Comparison of ENCODE assay signal across 13 mouse cellular contexts in genomic region chr2:28597733-28598547, GRCm38 (mm10). TPM values are rescaled to one million over a fixed set of nuclear protein-coding genes. Genes with fewer than 3 reads are reported as not detected.
DNase-seq lines count a peak whose midpoint lies in the region; ATAC-seq lines count a peak whose summit lies in the region.
"Had no signal": no experiment of that assay in that cellular context is flagged by ENCODE, and none has a peak within 500 bp of the region (broad histone marks: within the 10 kb centered on the region; RNA-seq: fewer than 3 reads in every experiment).

No protein-coding gene starts in this region.

- H3K9me3 ChIP-seq in heart, embryonic 11.5 days (replicated peaks; ENCODE audit: control insufficient read depth, low read length), result no peaks in the 10 kb centered on the region
- H3K9me3 ChIP-seq in midbrain, embryonic 13.5 days, result no peaks in the 10 kb centered on the region
- H3K9me3 ChIP-seq in midbrain, embryonic 14.5 days (ENCODE audit: control insufficient read depth, low read length), result no peaks in the 10 kb centered on the region
- H3K9me3 ChIP-seq in hindbrain, embryonic 15.5 days, result no peaks in the 10 kb centered on the region
- H3K9me3 ChIP-seq: forebrain, embryonic 12.5 days had no signal

- 48% methylated on average over 7 of the region's 7 CpGs for WGBS in heart, embryonic 11.5 days (ENCODE audit: insufficient replicate concordance)
- WGBS in midbrain, embryonic 13.5 days, result 76% methylated on average over 7 of the region's 7 CpGs
- WGBS in midbrain, embryonic 14.5 days, result 67% methylated on average over 7 of the region's 7 CpGs
- 68% methylated on average over 7 of the region's 7 CpGs for WGBS in hindbrain, embryonic 15.5 days

- H3K4me2 ChIP-seq in heart, embryonic 11.5 days, result peak overlapping the region; percentile 23; the same call in 1 of the 2 replicates
- H3K4me2 ChIP-seq in midbrain, embryonic 13.5 days (replicated peaks), result no peak overlapping the region
- no peak overlapping the region for H3K4me2 ChIP-seq in midbrain, embryonic 14.5 days (ENCODE audit: low read length)
- no peak overlapping the region for H3K4me2 ChIP-seq in hindbrain, embryonic 15.5 days
- H3K4me2 ChIP-seq: forebrain, embryonic 12.5 days had no signal

- no peaks in the 10 kb centered on the region for H3K36me3 ChIP-seq in heart, embryonic 11.5 days (ENCODE audit: control insufficient read depth, insufficient read depth, low read length)
- H3K36me3 ChIP-seq in midbrain, embryonic 13.5 days, result no peaks in the 10 kb centered on the region
- no peaks in the 10 kb centered on the region for H3K36me3 ChIP-seq in midbrain, embryonic 14.5 days (ENCODE audit: control insufficient read depth, insufficient read depth, low read length)
- H3K36me3 ChIP-seq in hindbrain, embryonic 15.5 days, result no peaks in the 10 kb centered on the region
- H3K36me3 ChIP-seq: forebrain, embryonic 12.5 days had no signal

- peaks cover 35% of the 10 kb centered on the region for H3K4me1 ChIP-seq in heart, embryonic 11.5 days (ENCODE audit: control insufficient read depth, insufficient read depth, low read length)
- peaks cover 10% of the 10 kb centered on the region for H3K4me1 ChIP-seq in midbrain, embryonic 13.5 days (replicated peaks)
- no peaks in the 10 kb centered on the region for H3K4me1 ChIP-seq in midbrain, embryonic 14.5 days (ENCODE audit: control insufficient read depth, insufficient read depth, low read length)
- no peaks in the 10 kb centered on the region; the same call in 1 of the 2 replicates for H3K4me1 ChIP-seq in hindbrain, embryonic 15.5 days (replicated peaks)

- DNase-seq in heart, adult 8-10 months (ENCODE audit: low spot score), result no peak
- no peak for DNase-seq in midbrain, embryonic 14.5 days
- peak; percentile 64 to 72 for DNase-seq in spleen, postnatal 4 days (ENCODE audit: low spot score in 2 of 2)
- DNase-seq in urinary bladder, postnatal 25 days (ENCODE audit: low spot score), result no peak
- DNase-seq in gastrocnemius, adult 18-20 months (ENCODE audit: low spot score), result no peak
- DNase-seq: B cell, adult 2 months; cerebellum, adult 11 months; heart, postnatal 10 days had no signal

- H3K27me3 ChIP-seq in heart, embryonic 11.5 days (ENCODE audit: control insufficient read depth, insufficient read depth, low read length), result no peaks in the 10 kb centered on the region; the same call in 1 of the 2 replicates
- H3K27me3 ChIP-seq in midbrain, embryonic 13.5 days, result no peaks in the 10 kb centered on the region; the same call in 1 of the 2 replicates
- no peaks in the 10 kb centered on the region for H3K27me3 ChIP-seq in midbrain, embryonic 14.5 days (ENCODE audit: control insufficient read depth, insufficient read depth, low read length)
- H3K27me3 ChIP-seq in hindbrain, embryonic 15.5 days, result no peaks in the 10 kb centered on the region; the same call in 1 of the 2 replicates

- ATAC-seq in heart, embryonic 11.5 days (replicated peaks; ENCODE audit: insufficient number of reproducible peaks, low FRiP score, low TSS enrichment), result peak; percentile 86
- 0 out of 2 replicates have a peak, but pooled peaks have one; percentile 53 for ATAC-seq in midbrain, embryonic 13.5 days
- ATAC-seq in midbrain, embryonic 14.5 days (ENCODE audit: low FRiP score, low TSS enrichment), result no peak
- ATAC-seq in hindbrain, embryonic 15.5 days (ENCODE audit: low FRiP score, low read depth), result peak; percentile 48; the same call in 1 of the 2 replicates

- H3K27ac ChIP-seq in heart, embryonic 11.5 days (ENCODE audit: low read depth, low read length), result peak overlapping the region; percentile 57
- no peak overlapping the region; the same call in 1 of the 2 replicates for H3K27ac ChIP-seq in midbrain, embryonic 13.5 days
- H3K27ac ChIP-seq in midbrain, embryonic 14.5 days (replicated peaks; ENCODE audit: low read depth, low read length), result no peak overlapping the region; the same call in 1 of the 2 replicates
- no peak overlapping the region for H3K27ac ChIP-seq in hindbrain, embryonic 15.5 days (replicated peaks)
- H3K27ac ChIP-seq: forebrain, embryonic 12.5 days had no signal

- H3K9ac ChIP-seq in heart, embryonic 11.5 days (ENCODE audit: low read depth, low read length), result peak overlapping the region; percentile 4; the same call in 1 of the 2 replicates
- no peak overlapping the region for H3K9ac ChIP-seq in midbrain, embryonic 13.5 days (replicated peaks)
- no peak overlapping the region for H3K9ac ChIP-seq in midbrain, embryonic 14.5 days (replicated peaks; ENCODE audit: low read length)
- H3K9ac ChIP-seq in hindbrain, embryonic 15.5 days, result no peak overlapping the region
- H3K9ac ChIP-seq: forebrain, embryonic 12.5 days had no signal

- H3K4me3 ChIP-seq in heart, embryonic 11.5 days (ENCODE audit: low read depth, low read length), result no peak overlapping the region
- no peak overlapping the region for H3K4me3 ChIP-seq in midbrain, embryonic 13.5 days (replicated peaks)
- no peak overlapping the region for H3K4me3 ChIP-seq in midbrain, embryonic 14.5 days (replicated peaks; ENCODE audit: low read depth, low read length)
- no peak overlapping the region for H3K4me3 ChIP-seq in hindbrain, embryonic 15.5 days
- H3K4me3 ChIP-seq: forebrain, embryonic 12.5 days had no signal

RNA-seq across cellular contexts. Expression of gene Gtf3c5, which starts 14.4 kb away (rescaled TPM):
- polyA plus RNA-seq in heart, embryonic 11.5 days (2014; fragmentation: Nextera tagmentation; extraction: Ambion mirVana), result 22.5 and 23.3 TPM in 2 replicates
- total RNA-seq in heart, adult 8-10 months (2022), result 10 to 100 TPM in 3 of 4 experiments, 1 to 10 TPM in 1; 9.9 to 13.2 (median 10.6) TPM
- polyA plus RNA-seq in midbrain, embryonic 13.5 days (2015; fragmentation: Nextera tagmentation; extraction: Ambion mirVana), result 51.0 and 51.6 TPM in 2 replicates
- polyA plus RNA-seq in midbrain, embryonic 14.5 days (2014; fragmentation: Nextera tagmentation; extraction: Ambion mirVana), result 30.5 and 31.0 TPM in 2 replicates
- 41.6 and 42.8 TPM in 2 replicates for polyA plus RNA-seq in hindbrain, embryonic 15.5 days (2015; fragmentation: Nextera tagmentation; extraction: Ambion mirVana)
- 1 to 10 TPM; 7.2 to 8.9 TPM for total RNA-seq in gastrocnemius, adult 18-20 months (2021)

RNA-seq across cellular contexts. Expression of gene Gfi1b, which starts 23.8 kb away (rescaled TPM):
- polyA plus RNA-seq in heart, embryonic 11.5 days (2014; fragmentation: Nextera tagmentation; extraction: Ambion mirVana), result 7.6 and 10.9 TPM in 2 replicates
- total RNA-seq in heart, adult 8-10 months (2022), result under 1 TPM in 1 of 4 experiments, not detected in 3; 0.78 TPM
- polyA plus RNA-seq in midbrain, embryonic 13.5 days (2015; fragmentation: Nextera tagmentation; extraction: Ambion mirVana), result 0.43 and 0.67 TPM in 2 replicates
- polyA plus RNA-seq in midbrain, embryonic 14.5 days (2014; fragmentation: Nextera tagmentation; extraction: Ambion mirVana), result 0.12 TPM in 1 of 2 replicates, not detected in the other
- 0.33 and 0.36 TPM in 2 replicates for polyA plus RNA-seq in hindbrain, embryonic 15.5 days (2015; fragmentation: Nextera tagmentation; extraction: Ambion mirVana)
- not detected for total RNA-seq in gastrocnemius, adult 18-20 months (2021)
- total RNA-seq: heart, postnatal 10 days; layer of hippocampus, postnatal 25 days had no signal

RNA-seq across cellular contexts. Expression of gene Cel, which starts 34.7 kb away (rescaled TPM):
- polyA plus RNA-seq in heart, embryonic 11.5 days (2014; fragmentation: Nextera tagmentation; extraction: Ambion mirVana), result not detected in 2 replicates
- not detected for total RNA-seq in heart, adult 8-10 months (2022)
- polyA plus RNA-seq in midbrain, embryonic 13.5 days (2015; fragmentation: Nextera tagmentation; extraction: Ambion mirVana), result 0.07 and 0.13 TPM in 2 replicates
- polyA plus RNA-seq in midbrain, embryonic 14.5 days (2014; fragmentation: Nextera tagmentation; extraction: Ambion mirVana), result not detected in 2 replicates
- polyA plus RNA-seq in hindbrain, embryonic 15.5 days (2015; fragmentation: Nextera tagmentation; extraction: Ambion mirVana), result 0.14 and 0.22 TPM in 2 replicates
- under 1 TPM in 1 of 2 experiments, not detected in 1; 0.16 TPM for total RNA-seq in gastrocnemius, adult 18-20 months (2021)
- total RNA-seq: heart, postnatal 10 days; layer of hippocampus, postnatal 25 days had no signal
- polyA plus RNA-seq: forebrain, embryonic 12.5 days had no signal

RNA-seq across cellular contexts. Expression of gene Tsc1, which starts 43.1 kb away (rescaled TPM):
- polyA plus RNA-seq in heart, embryonic 11.5 days (2014; fragmentation: Nextera tagmentation; extraction: Ambion mirVana), result 14.2 and 16.2 TPM in 2 replicates
- 10 to 100 TPM; 23.7 to 31.3 (median 28.8) TPM for total RNA-seq in heart, adult 8-10 months (2022)
- 37.1 and 38.4 TPM in 2 replicates for polyA plus RNA-seq in midbrain, embryonic 13.5 days (2015; fragmentation: Nextera tagmentation; extraction: Ambion mirVana)
- 23.0 and 32.9 TPM in 2 replicates for polyA plus RNA-seq in midbrain, embryonic 14.5 days (2014; fragmentation: Nextera tagmentation; extraction: Ambion mirVana)
- polyA plus RNA-seq in hindbrain, embryonic 15.5 days (2015; fragmentation: Nextera tagmentation; extraction: Ambion mirVana), result 31.7 and 32.4 TPM in 2 replicates
- 10 to 100 TPM; 40.6 to 45.6 TPM for total RNA-seq in gastrocnemius, adult 18-20 months (2021)

Comparison
In these comparisons a context has a peak if more than half of its experiments do, and no peak if none do; other contexts are left out.
1. DNase-seq: peak in spleen, postnatal 4 days (2 of 2); none in heart, adult 8-10 months (single experiment), midbrain, embryonic 14.5 days (single experiment), urinary bladder, postnatal 25 days (single experiment) and gastrocnemius, adult 18-20 months (single experiment).